Mouse (Mus musculus): ENCODE results near the gene Nudt22.

Gene Nudt22

DNA sequence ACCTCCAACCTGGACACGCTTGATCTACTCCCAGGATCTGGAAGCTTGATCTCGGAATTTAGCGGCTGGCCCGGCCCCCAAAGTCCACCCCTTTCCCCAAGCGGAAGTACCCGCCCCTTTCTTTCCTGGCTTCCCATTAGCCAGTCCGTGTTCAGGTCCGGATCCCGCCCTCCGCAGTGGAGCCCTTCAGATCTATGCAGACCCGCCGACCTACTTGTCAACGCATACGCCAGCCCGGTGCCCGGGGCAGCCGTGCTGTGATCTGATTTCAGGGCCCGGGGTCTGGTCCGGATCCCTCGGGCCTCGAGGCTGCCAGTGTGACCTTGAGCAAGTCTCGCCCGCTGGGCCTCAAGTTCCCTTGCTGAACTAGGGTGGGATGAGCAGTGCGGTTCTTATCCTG lies at the start of gene Nudt22, which contains the start of gene Trpt1:
Nudt22 (minus strand) TSS at position 112 of the 400 bp plus-strand sequence.
Trpt1 (plus strand) TSS at position 126 of the 400 bp plus-strand sequence.
- DNase-seq (ENCODE audit: extremely low spot score, low read depth, low spot score): no peak

DNA sequence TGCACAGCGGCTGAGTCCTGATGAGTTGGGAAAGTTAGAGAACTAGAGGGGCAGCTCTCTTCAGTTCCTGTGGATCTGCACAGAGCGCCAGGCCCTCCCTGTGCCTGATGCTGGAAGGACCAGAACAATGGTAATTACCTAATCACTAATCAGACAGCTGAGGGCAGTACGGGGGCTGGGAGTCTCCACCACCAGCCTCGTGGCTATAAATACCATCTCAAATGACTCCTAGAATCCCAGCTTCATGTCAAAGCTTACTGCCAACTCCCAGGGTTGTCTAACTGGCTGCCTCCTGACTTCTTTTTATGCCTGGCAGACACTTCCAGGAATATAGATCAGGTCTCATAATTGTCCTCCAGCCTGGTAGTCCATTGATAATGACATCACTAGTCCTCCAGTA lies 48.8 kb upstream of the Nudt22 start:
- DNase-seq (ENCODE audit: extremely low spot score, low read depth, low spot score): no peak

DNA sequence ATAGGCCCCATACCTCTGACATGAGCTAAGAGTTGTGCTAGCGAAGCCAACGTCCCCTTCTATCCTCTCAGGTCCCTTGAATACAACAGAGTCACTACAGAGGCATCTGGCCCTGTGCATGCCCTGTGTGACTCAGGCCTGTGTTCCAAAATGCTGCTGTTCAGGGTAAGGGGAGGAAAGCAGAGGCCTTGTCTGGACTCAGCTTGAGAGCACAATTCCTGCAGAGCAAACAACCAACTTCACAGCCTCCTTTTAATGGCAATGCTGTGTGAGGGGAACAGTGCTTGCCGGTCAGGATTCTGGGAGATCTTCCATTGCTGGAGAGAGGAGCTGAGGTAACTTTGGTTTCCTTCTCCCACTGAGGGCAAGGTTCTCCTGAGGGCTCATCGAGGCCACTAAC lies 48.4 kb upstream of the Nudt22 start:
- no peak for DNase-seq (ENCODE audit: extremely low spot score, low read depth, low spot score)

DNA sequence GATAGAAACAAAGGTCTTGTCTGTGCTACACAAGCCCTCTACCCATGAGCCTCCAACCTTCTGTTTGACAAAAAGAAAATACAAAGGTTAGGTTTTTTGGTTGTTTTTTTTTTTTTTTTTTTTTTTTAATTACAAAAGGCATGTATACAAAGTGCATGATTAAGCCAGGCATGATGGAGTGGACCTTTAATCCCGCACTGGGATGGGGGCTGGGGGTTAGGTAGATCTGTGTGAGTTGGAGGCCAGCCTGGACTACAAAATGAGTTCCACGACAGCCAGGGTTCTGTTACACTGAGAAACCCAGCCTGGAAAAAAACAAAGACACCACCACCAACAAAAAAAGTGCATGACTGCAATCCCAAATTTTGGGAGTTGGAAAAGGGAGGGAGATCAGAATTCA lies 45.3 kb upstream of the Nudt22 start:
- DNase-seq (ENCODE audit: extremely low spot score, low read depth, low spot score): no peak

DNA sequence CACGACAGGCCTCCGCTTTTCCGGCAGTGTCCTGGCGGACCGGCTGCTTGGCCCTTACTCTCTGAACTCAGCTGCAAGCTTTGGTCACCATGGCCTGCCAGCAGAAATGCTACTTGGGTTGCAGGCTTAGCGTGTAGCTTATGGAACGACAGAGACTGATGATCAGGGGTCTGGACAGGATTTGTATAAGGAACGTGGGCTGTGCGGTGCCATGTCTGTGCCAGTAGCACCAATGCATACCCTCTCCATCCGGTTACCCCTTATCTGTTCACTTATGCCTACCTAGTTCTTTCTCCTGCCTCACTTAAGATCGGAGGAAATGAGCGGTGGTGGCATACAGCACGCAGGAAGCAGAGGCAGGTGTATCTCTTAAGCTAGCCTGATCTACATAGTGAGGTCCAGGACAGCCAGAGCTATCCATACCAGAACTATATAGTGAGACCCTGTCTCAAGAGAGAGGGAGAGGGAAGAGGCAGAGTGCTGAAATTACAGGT lies 44.8 kb upstream of the Nudt22 start:
- DNase-seq (ENCODE audit: extremely low spot score, low read depth, low spot score): no peak

DNA sequence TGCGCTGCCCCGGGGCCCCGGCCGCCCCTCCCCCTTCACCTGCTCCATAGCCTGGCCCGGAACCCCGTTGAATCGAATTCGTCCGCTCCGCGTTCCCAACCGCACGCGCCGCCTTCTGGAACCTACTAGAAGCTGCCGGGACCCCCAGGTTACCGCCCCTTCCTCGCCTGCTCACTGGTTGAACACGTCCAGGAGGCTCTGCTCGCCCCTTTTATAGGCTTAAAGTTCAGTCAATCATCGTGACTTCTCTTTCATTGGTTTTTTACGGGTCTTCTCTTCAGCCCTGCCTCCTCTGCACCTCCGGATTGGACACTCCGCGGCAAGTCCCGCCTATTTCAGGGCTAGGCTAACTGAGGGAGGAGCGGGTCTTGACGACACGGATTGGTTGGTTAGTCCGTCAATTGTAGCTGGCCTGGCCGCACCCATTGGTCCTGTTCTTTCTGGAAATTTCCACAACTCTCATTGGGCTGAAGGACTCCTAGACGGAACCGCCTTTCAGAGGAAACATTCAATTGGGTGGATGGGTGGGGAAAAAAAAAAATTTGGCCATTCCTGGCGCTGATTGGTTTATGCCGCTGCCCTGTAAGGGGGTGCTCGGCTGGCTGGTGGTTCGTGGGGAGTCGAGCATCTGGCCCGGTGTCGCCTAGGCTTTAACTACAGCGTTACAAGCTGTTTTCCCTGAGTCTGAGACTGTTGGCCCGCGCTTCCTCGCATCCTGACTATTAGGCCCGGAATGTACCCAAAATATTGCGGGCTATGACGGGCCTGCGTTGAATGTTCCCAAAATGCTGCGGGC lies 44.1 kb upstream of the Nudt22 start, which contains the start of gene Stip1:
Stip1 (minus strand) TSS at position 127 of the 796 bp plus-strand sequence.
- peak; percentile 99 for DNase-seq (ENCODE audit: extremely low spot score, low read depth, low spot score)

- DNase-seq (ENCODE audit: extremely low spot score, low read depth, low spot score): no peak
Observed at GRCm38 (mm10) chr19:7039088-7039720, 43.3 kb upstream of the Nudt22 start.

GRCm38 (mm10) chr19:7034006-7034405 lies 38.1 kb upstream of the Nudt22 start:
- no peak for DNase-seq (ENCODE audit: extremely low spot score, low read depth, low spot score)

DNA sequence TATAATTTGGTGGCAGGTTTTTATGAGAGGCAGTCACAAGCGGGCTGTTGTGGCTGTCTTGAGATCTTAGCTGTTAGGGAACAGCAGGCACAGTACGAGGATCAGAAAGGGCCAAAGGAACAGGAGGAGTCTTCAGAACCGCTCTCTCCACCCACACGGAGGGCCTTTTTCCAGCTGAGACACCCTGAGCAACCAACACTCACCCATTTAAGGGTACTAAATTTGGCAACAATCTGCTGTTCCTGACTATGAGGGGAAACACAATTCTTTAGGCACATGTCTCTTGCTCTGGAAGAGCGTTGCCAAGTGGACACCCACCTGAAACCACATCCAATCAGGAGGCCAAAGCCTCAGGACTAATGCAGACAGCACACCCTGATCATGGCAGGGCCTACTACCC lies 33.6 kb upstream of the Nudt22 start:
- no peak for DNase-seq (ENCODE audit: extremely low spot score, low read depth, low spot score)

DNA sequence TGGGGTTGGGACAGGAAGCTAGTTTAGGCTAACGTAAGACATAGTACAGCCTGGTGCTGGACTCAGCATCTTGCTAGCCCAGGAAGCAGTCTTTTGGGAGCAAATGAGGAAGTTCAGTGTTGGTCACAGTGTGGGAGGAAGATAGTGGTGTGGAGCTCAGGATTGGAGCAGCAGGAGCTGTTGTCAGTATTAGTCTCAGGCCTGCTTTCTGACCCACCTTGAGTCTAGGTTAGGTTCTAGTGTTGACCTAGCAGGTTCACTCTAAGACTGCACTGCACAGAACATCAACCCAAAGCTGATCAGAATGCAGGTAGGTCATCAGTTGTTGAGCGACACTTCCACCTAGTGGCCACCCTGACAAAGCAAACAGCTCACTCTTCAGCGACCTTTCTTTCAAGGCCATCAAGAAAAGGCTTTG lies 24.3 kb upstream of the Nudt22 start:
- DNase-seq (ENCODE audit: extremely low spot score, low read depth, low spot score): no peak

- no peak for DNase-seq (ENCODE audit: extremely low spot score, low read depth, low spot score)
Observed at GRCm38 (mm10) chr19:7019191-7019590, 23.3 kb upstream of the Nudt22 start, which contains the start of gene Fermt3. Gene Fermt3, minus strand, starts transcription at chr19:7019469.

GRCm38 (mm10) chr19:7018546-7018945 lies 22.6 kb upstream of the Nudt22 start:
- DNase-seq (ENCODE audit: extremely low spot score, low read depth, low spot score): no peak

GRCm38 (mm10) chr19:7017541-7018457 lies 21.9 kb upstream of the Nudt22 start:
- DNase-seq (ENCODE audit: extremely low spot score, low read depth, low spot score): no peak

DNA sequence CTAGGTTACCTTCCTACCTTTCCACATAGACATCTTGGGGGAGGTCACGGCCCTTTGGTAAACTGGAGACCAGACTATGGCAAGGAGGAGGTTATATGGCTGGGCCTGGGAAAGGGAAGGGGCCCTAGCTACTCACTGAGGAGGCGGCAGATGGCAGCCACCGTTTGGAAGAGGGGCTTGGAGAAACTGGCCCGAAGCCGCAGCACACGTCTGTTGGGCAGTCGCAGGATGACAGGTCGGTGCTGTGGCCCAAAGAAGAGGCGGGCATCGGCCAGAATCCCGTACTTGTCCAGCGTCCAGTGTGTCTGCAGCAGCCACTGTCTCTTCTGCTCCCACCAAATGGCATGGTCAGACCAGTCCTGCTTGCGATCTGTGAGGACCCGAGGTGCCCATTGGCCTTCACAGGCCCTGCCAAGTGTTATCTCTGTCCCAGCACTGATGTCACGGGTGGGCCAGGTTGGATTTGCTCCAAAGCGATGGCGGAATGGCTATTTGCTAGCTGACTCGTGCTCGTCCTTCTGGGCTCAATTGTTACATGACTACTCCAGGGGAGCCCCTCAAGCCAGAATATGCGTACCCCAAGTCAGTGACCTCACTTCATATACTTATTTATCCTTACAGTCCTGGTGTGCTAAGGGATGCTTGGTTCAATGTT lies 18.7 kb upstream of the Nudt22 start:
- no peak for DNase-seq (ENCODE audit: extremely low spot score, low read depth, low spot score)

DNA sequence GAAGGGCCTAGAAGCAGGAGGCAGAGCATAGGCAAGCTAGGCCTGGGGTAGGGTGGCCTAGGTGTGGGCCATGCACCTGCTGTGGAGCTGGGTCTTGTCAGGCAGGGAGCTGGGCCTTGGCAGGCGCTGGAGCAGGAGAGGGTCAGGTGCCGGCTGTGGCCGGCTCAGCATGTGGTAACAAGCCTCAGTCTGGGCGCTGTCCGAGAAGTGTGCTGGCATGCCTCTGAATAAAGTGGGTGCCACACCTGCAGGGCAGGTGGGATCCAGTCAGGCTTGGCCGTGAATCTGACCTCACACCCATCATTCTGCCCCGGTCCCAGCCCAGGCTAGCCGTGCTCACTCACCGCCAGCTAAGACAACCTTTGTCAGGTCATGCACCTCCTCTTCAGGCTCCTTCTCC lies 18.1 kb upstream of the Nudt22 start:
- no peak for DNase-seq (ENCODE audit: extremely low spot score, low read depth, low spot score)

GRCm38 (mm10) chr19:7012426-7012825 lies 16.5 kb upstream of the Nudt22 start:
- DNase-seq (ENCODE audit: extremely low spot score, low read depth, low spot score): no peak

DNA sequence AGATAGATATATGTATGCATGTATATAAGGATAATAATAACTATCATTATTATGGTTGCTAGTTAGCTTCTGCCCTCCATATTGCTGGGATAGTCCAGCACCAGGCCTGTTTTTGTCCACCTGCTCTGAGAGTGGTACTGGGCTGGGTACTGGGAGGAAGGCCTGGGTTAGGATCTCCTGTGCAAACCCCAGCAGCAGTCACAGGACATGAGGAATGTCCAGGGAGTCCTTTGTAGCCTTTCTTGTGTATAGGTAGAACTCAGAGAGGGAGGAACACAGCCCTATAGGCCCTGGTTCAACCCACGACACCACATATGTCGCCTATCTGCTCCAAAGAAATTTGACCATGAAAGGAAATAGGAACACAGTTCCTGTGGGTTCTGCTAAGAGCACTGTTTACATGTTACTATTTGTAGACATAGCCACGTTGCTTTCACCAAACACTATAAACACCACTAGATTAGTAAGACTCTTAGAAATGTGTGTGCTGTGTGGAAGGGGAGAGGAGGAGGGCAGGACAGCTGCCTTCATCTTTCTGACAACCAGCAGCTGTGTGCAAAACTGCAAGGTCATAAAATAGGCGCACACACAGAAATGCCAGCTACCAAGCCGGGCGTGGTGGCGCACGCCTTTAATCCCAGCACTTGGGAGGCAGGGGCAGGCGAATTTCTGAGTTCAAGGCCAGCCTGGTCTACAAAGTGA lies 11.1 kb upstream of the Nudt22 start:
- no peak for DNase-seq (ENCODE audit: extremely low spot score, low read depth, low spot score)

DNA sequence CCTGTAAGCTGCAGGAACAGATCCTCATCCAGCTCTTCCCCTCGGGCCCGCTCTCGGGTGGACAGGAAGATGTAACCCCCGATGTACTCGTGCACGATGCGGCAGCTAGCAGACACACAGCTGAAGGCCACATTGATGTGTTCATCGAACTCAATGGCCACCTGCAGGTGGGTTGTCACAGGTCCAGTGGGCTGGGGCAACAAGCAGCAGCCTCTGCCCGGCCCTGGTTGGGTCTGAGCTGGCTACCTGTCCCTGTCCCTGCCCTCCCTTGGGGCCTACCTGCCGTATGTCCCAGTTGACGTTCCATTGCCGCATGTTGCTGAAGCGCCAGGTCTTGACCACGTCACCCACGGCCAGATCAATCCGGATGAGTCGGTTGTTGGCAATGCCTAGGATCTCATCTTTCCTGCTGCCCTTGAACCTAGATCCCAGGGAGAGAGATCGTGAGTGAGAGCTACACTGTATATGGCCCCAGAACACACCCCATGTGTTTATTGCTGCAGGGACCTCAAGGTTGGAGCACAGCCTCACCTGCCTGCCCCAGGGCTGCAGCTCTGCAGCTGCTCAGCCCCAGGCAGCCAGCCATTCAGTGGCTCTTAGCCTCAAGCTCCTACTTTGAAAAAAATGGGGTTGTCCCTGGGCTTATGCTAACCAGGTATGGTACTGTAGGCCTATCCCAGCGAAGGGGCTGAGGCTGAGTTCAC lies 3.6 kb upstream of the Nudt22 start:
- DNase-seq (ENCODE audit: extremely low spot score, low read depth, low spot score): no peak

GRCm38 (mm10) chr19:6997721-6998290 lies 1.9 kb upstream of the Nudt22 start:
- no peak for DNase-seq (ENCODE audit: extremely low spot score, low read depth, low spot score)

Data from hindlimb bud, embryonic 11.5 days (tissue).